Mouse (Mus musculus): ENCODE measurements at regions not wholly inside any gene's neighbourhood (a gene's known extent, or its start where the extent isn't known, plus 50 kb on each side); places are given as distances from the start of the nearest gene placed in this dataset.
"Not testable (repeated sequence)": the region's sequence is repeated elsewhere in the genome, so short reads cannot be mapped to it uniquely, and the experiment has no call there.

DNA sequence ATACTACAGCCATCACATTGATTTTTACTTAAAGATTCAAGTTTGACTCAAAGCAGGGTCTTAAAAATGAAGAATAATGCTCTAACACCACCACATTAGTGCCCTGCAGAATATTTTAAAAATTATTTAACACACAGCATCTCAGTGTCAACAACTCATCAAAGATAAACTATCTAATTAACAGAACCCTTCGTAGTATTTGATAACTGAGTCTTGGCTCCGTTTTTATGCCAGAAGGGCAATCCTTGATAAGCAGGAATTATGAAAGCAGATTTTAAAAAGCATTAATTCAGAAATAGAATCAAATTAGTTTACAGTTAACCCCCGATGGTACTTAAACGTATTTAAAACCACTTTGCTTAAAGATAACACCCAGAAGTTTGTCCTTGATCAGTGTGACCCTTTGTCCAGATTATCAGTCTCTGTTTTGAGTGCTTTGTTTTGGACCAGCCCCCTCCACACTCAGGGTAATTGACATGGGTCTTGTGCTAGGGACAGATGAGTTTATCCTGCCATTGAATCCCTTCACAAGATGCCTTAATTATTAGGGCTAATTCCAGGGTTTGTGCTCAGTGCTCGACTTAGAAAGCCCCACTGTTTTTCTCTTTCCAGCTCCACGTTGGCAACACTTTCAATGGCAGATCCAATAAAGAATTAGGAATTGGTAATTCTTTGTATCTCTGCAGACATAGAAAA lies 69.4 kb upstream of the Dph6 start:
- WGBS = 65% methylated on average over 6 of the region's 6 CpGs
- no peak overlapping the region for H3K4me3 ChIP-seq (replicated peaks; ENCODE audit: low read length)

DNA sequence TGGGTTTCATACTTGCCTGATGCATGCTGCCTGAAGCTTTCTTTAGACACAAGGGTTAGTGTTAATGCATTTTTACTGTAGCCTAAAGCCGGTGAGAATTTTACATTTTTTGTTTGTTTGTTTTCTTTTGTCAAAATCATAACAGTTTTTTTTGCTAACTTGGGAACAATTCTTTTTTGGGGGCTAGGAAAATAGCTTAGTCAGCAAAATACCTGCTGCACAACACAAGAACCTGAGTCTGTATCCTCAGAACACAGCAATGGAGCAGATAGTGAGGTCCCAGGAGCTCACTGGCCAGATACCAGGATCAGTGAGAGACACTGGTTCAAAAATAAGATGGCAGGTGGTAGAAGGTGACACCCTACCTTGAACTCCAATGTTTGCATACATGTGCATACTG lies 72.4 kb upstream of the Dph6 start:
- Histone ChIP-seq H3K36me3 (ENCODE audit: control insufficient read depth, insufficient read depth, low read length) (no peaks in the 10 kb centered on the region), H3K4me3 (replicated peaks; ENCODE audit: low read length) (no peak overlapping the region), H3K27ac (ENCODE audit: low read length) (no peak overlapping the region), H3K4me1 (ENCODE audit: control insufficient read depth, insufficient read depth, low read length) (no peaks in the 10 kb centered on the region), H3K27me3 (ENCODE audit: control insufficient read depth, insufficient read depth, low read length) (no peaks in the 10 kb centered on the region), H3K4me2 (ENCODE audit: low read depth, low read length) (no peak overlapping the region), H3K9ac (ENCODE audit: low read length) (no peak overlapping the region), H3K9me3 (replicated peaks; ENCODE audit: control insufficient read depth, low read length) (no peaks in the 10 kb centered on the region)
- ATAC-seq (ENCODE audit: insufficient read depth, low FRiP score) = no peak
- 80% methylated on average over 1 of the region's 1 CpGs for WGBS

More for the DNA sequence above, 69.4 kb upstream of the Dph6 start:
- Histone ChIP-seq H3K9me3 (replicated peaks; ENCODE audit: control insufficient read depth, low read length) (no peaks in the 10 kb centered on the region), H3K9ac (ENCODE audit: low read length) (no peak overlapping the region), H3K4me1 (ENCODE audit: control insufficient read depth, insufficient read depth, low read length) (no peaks in the 10 kb centered on the region), H3K36me3 (ENCODE audit: control insufficient read depth, insufficient read depth, low read length) (no peaks in the 10 kb centered on the region), H3K27ac (ENCODE audit: low read length) (no peak overlapping the region), H3K4me2 (ENCODE audit: low read depth, low read length) (no peak overlapping the region), H3K27me3 (ENCODE audit: control insufficient read depth, insufficient read depth, low read length) (no peaks in the 10 kb centered on the region)
- no peak for ATAC-seq (ENCODE audit: insufficient read depth, low FRiP score)

GRCm38 (mm10) chr2:114734861-114735569 lies 80.3 kb upstream of the Dph6 start:
- H3K27ac ChIP-seq (ENCODE audit: low read length) = no peak overlapping the region
- no peak overlapping the region for H3K9ac ChIP-seq (ENCODE audit: low read length)
- 29% methylated on average over 4 of the region's 4 CpGs for WGBS
- peaks cover 7% of the 10 kb centered on the region for H3K4me1 ChIP-seq (ENCODE audit: control insufficient read depth, insufficient read depth, low read length)
- H3K36me3 ChIP-seq (ENCODE audit: control insufficient read depth, insufficient read depth, low read length) = no peaks in the 10 kb centered on the region
- no peaks in the 10 kb centered on the region for H3K27me3 ChIP-seq (ENCODE audit: control insufficient read depth, insufficient read depth, low read length)
- no peaks in the 10 kb centered on the region for H3K9me3 ChIP-seq (replicated peaks; ENCODE audit: control insufficient read depth, low read length)
- ATAC-seq (ENCODE audit: insufficient read depth, low FRiP score) = no peak
- no peak overlapping the region for H3K4me2 ChIP-seq (ENCODE audit: low read depth, low read length)
- no peak overlapping the region for H3K4me3 ChIP-seq (replicated peaks; ENCODE audit: low read length)

DNA sequence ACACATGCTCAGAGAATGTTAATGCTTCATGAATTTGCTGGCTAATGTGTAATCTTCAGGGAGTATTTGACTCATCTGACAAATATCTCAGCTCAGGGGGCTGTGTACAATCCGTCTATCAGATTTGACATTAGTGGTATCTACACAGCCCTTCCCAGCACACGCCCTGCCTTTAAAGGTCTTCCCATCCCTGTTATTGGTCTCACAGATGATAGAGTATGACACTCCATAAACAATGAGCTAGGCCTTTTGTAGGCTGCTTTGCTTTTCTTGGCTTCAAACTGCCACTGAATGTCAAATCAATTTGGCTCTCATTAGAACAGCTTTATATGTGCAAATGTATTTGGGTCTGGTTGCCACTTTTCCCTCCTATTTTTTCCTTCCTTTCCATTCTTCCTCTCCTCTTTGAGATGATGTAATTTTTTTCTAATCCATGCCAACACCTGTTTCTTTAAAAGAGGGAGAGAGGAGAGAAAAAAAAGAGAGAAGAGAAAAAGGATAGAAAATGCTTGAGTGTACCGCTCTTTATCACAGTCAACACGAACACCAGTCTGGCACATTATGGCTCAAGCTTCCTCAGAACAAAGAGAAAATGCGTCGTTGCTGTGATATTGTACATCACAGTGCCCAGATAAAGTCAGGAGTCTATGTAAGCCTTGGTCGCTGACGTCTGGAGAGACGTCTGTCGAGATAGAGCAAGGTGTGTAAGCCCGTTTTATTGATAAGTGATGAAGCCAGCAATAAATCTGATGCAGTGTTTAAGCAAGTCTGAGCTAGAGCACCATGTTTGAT lies 84.9 kb upstream of the Dph6 start:
- 37% methylated on average over 11 of the region's 11 CpGs for WGBS
- no peaks in the 10 kb centered on the region for H3K27me3 ChIP-seq (ENCODE audit: control insufficient read depth, insufficient read depth, low read length)
- H3K4me1 ChIP-seq (ENCODE audit: control insufficient read depth, insufficient read depth, low read length) = peaks cover 7% of the 10 kb centered on the region
- no peaks in the 10 kb centered on the region for H3K9me3 ChIP-seq (replicated peaks; ENCODE audit: control insufficient read depth, low read length)
- no peaks in the 10 kb centered on the region for H3K36me3 ChIP-seq (ENCODE audit: control insufficient read depth, insufficient read depth, low read length)
- H3K4me2 ChIP-seq (ENCODE audit: low read depth, low read length) = no peak overlapping the region
- H3K9ac ChIP-seq (ENCODE audit: low read length) = no peak overlapping the region
- no peak overlapping the region for H3K4me3 ChIP-seq (replicated peaks; ENCODE audit: low read length)
- ATAC-seq (ENCODE audit: insufficient read depth, low FRiP score) = peak; percentile 64; the same call in 1 of the 2 replicates
- H3K27ac ChIP-seq (ENCODE audit: low read length) = no peak overlapping the region

- no peak overlapping the region for H3K4me3 ChIP-seq (replicated peaks; ENCODE audit: low read length)
- H3K27me3 ChIP-seq (ENCODE audit: control insufficient read depth, insufficient read depth, low read length) = no peaks in the 10 kb centered on the region
- H3K36me3 ChIP-seq (ENCODE audit: control insufficient read depth, insufficient read depth, low read length) = no peaks in the 10 kb centered on the region
- H3K9me3 ChIP-seq (replicated peaks; ENCODE audit: control insufficient read depth, low read length) = no peaks in the 10 kb centered on the region
- 48% methylated on average over 4 of the region's 4 CpGs for WGBS
- no peak overlapping the region for H3K4me2 ChIP-seq (ENCODE audit: low read depth, low read length)
- ATAC-seq (ENCODE audit: insufficient read depth, low FRiP score) = no peak
- no peaks in the 10 kb centered on the region for H3K4me1 ChIP-seq (ENCODE audit: control insufficient read depth, insufficient read depth, low read length)
- no peak overlapping the region for H3K9ac ChIP-seq (ENCODE audit: low read length)
- H3K27ac ChIP-seq (ENCODE audit: low read length) = no peak overlapping the region
These were observed 108.5 kb upstream of the Dph6 start for GRCm38 (mm10) chr2:114763276-114763675.

- H3K27me3 ChIP-seq (ENCODE audit: control insufficient read depth, insufficient read depth, low read length); H3K27ac ChIP-seq (ENCODE audit: low read length); H3K4me1 ChIP-seq (ENCODE audit: control insufficient read depth, insufficient read depth, low read length); H3K36me3 ChIP-seq (ENCODE audit: control insufficient read depth, insufficient read depth, low read length); H3K4me2 ChIP-seq (ENCODE audit: low read depth, low read length); H3K4me3 ChIP-seq (replicated peaks; ENCODE audit: low read length); H3K9ac ChIP-seq (ENCODE audit: low read length); ATAC-seq (ENCODE audit: insufficient read depth, low FRiP score); H3K9me3 ChIP-seq (replicated peaks; ENCODE audit: control insufficient read depth, low read length): not testable (repeated sequence)
- 88% methylated on average over 6 of the region's 6 CpGs for WGBS
These were observed 119.0 kb upstream of the Dph6 start for GRCm38 (mm10) chr2:114773723-114774122.

DNA sequence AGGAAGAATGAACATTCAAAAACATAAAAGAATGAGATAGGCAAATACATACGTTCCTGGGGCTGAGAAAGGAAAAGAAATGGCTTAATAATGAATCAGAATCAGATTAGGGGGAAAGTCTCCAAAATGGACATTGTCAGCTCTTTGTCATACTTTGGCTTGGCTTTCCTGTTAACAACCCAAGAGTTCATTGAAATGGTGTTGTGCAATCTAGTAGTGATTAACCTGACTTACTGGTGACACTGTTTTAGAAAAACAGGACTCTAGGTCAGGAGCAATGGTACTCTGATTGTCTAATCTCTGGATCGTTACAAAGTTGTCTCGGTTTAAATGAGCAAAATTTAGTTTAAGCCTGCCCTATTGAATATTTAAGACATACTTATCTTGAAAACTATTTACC lies 119.5 kb upstream of the Dph6 start:
- H3K27me3 ChIP-seq (ENCODE audit: control insufficient read depth, insufficient read depth, low read length) = no peaks in the 10 kb centered on the region
- WGBS = 83% methylated on average over 3 of the region's 3 CpGs
- H3K4me3 ChIP-seq (replicated peaks; ENCODE audit: low read length) = no peak overlapping the region
- no peaks in the 10 kb centered on the region for H3K9me3 ChIP-seq (replicated peaks; ENCODE audit: control insufficient read depth, low read length)
- H3K4me2 ChIP-seq (ENCODE audit: low read depth, low read length) = no peak overlapping the region
- H3K4me1 ChIP-seq (ENCODE audit: control insufficient read depth, insufficient read depth, low read length) = no peaks in the 10 kb centered on the region
- ATAC-seq (ENCODE audit: insufficient read depth, low FRiP score) = no peak
- no peak overlapping the region for H3K27ac ChIP-seq (ENCODE audit: low read length)
- no peak overlapping the region for H3K9ac ChIP-seq (ENCODE audit: low read length)
- H3K36me3 ChIP-seq (ENCODE audit: control insufficient read depth, insufficient read depth, low read length) = no peaks in the 10 kb centered on the region

GRCm38 (mm10) chr2:114775532-114775931 lies 120.8 kb upstream of the Dph6 start:
- H3K36me3 ChIP-seq (ENCODE audit: control insufficient read depth, insufficient read depth, low read length) = no peaks in the 10 kb centered on the region
- 40% methylated on average over 2 of the region's 2 CpGs for WGBS
- no peak overlapping the region for H3K27ac ChIP-seq (ENCODE audit: low read length)
- no peak overlapping the region for H3K4me3 ChIP-seq (replicated peaks; ENCODE audit: low read length)
- H3K4me2 ChIP-seq (ENCODE audit: low read depth, low read length) = no peak overlapping the region
- no peak for ATAC-seq (ENCODE audit: insufficient read depth, low FRiP score)
- no peaks in the 10 kb centered on the region for H3K27me3 ChIP-seq (ENCODE audit: control insufficient read depth, insufficient read depth, low read length)
- H3K4me1 ChIP-seq (ENCODE audit: control insufficient read depth, insufficient read depth, low read length) = no peaks in the 10 kb centered on the region
- no peaks in the 10 kb centered on the region for H3K9me3 ChIP-seq (replicated peaks; ENCODE audit: control insufficient read depth, low read length)
- no peak overlapping the region for H3K9ac ChIP-seq (ENCODE audit: low read length)

GRCm38 (mm10) chr2:114776176-114776575 lies 121.4 kb upstream of the Dph6 start:
- no peaks in the 10 kb centered on the region for H3K36me3 ChIP-seq (ENCODE audit: control insufficient read depth, insufficient read depth, low read length)
- H3K9me3 ChIP-seq (replicated peaks; ENCODE audit: control insufficient read depth, low read length) = no peaks in the 10 kb centered on the region
- H3K4me2 ChIP-seq (ENCODE audit: low read depth, low read length) = no peak overlapping the region
- no peak for ATAC-seq (ENCODE audit: insufficient read depth, low FRiP score)
- H3K4me3 ChIP-seq (replicated peaks; ENCODE audit: low read length) = no peak overlapping the region
- no peak overlapping the region for H3K27ac ChIP-seq (ENCODE audit: low read length)
- 54% methylated on average over 2 of the region's 2 CpGs for WGBS
- H3K4me1 ChIP-seq (ENCODE audit: control insufficient read depth, insufficient read depth, low read length) = no peaks in the 10 kb centered on the region
- H3K27me3 ChIP-seq (ENCODE audit: control insufficient read depth, insufficient read depth, low read length) = no peaks in the 10 kb centered on the region
- H3K9ac ChIP-seq (ENCODE audit: low read length) = no peak overlapping the region

All from stomach, embryonic 16.5 days (tissue).